Comparison of ENCODE assay signal across 29 mouse cellular contexts in the genomic region with DNA sequence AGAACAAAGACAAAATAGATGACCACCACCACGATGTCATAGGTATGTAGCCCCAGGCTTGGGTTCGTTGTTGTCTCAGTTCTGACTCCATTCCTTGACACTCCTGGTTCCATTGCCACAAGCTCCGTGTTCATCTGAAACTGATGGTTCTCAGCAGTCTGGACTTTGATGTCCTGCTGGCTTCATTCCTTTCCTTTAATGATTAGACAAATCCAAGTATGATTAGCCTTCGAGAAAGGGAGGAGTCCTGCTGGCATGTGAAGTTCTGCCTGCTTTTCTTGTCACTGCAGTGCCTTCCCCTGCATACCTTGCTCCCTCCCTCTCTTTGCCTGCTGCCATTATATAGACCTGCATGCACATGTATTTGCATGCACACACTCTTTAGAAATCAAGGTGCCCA. TPM values are rescaled to one million over a fixed set of nuclear protein-coding genes. Genes with fewer than 3 reads are reported as not detected.
A peak's percentile ranks its signal among the peaks of the same experiment; 100 is the strongest.
DNase-seq lines count a peak whose midpoint lies in the region; ATAC-seq and TF ChIP-seq lines count a peak whose summit lies in the region.
"Had no signal": no experiment of that assay in that cellular context is flagged by ENCODE, and none has a peak within 500 bp of the region (broad histone marks: within the 10 kb centered on the region; RNA-seq: fewer than 3 reads in every experiment).

No protein-coding gene starts in this region.

- H3K27me3 ChIP-seq in Patski = no peaks in the 10 kb centered on the region
- H3K27me3 ChIP-seq in intestine, postnatal 0 days (replicated peaks; ENCODE audit: control insufficient read depth, insufficient read depth, low read length) = no peaks in the 10 kb centered on the region
- H3K27me3 ChIP-seq in kidney, embryonic 15.5 days = no peaks in the 10 kb centered on the region
- no peaks in the 10 kb centered on the region for H3K27me3 ChIP-seq in forebrain, embryonic 11.5 days (ENCODE audit: control insufficient read depth, insufficient read depth, low read length)
- no peaks in the 10 kb centered on the region for H3K27me3 ChIP-seq in midbrain, embryonic 13.5 days
- H3K27me3 ChIP-seq: CH12.LX; forebrain, embryonic 13.5 days; heart, embryonic 13.5 days; megakaryocyte, embryonic 14.5 days; midbrain, embryonic 15.5 days; neural tube, embryonic 15.5 days had no signal

- H3K4me2 ChIP-seq in intestine, postnatal 0 days (replicated peaks; ENCODE audit: low read depth) = peak overlapping the region; percentile 44
- H3K4me2 ChIP-seq in kidney, embryonic 15.5 days = no peak overlapping the region
- H3K4me2 ChIP-seq in forebrain, embryonic 11.5 days (ENCODE audit: low read depth, low read length, severe bottlenecking) = no peak overlapping the region
- H3K4me2 ChIP-seq in midbrain, embryonic 13.5 days (replicated peaks) = no peak overlapping the region
- H3K4me2 ChIP-seq: forebrain, embryonic 13.5 days; heart, embryonic 13.5 days; hindbrain, embryonic 14.5 days; liver, embryonic 11.5 days; midbrain, embryonic 15.5 days; neural tube, embryonic 15.5 days had no signal

- H3K36me3 ChIP-seq in intestine, postnatal 0 days (ENCODE audit: control insufficient read depth, insufficient read depth) = no peaks in the 10 kb centered on the region
- H3K36me3 ChIP-seq in kidney, embryonic 15.5 days = no peaks in the 10 kb centered on the region
- H3K36me3 ChIP-seq in forebrain, embryonic 11.5 days (ENCODE audit: control insufficient read depth, insufficient read depth, low read length) = no peaks in the 10 kb centered on the region
- no peaks in the 10 kb centered on the region for H3K36me3 ChIP-seq in midbrain, embryonic 13.5 days
- H3K36me3 ChIP-seq: embryonic facial prominence, embryonic 10.5 days; heart, embryonic 13.5 days; midbrain, embryonic 15.5 days; neural tube, embryonic 15.5 days had no signal

- WGBS in intestine, postnatal 0 days = 36% methylated on average over 4 of the region's 4 CpGs
- 63% methylated on average over 4 of the region's 4 CpGs for WGBS in kidney, embryonic 15.5 days
- WGBS in forebrain, embryonic 11.5 days = 67% methylated on average over 4 of the region's 4 CpGs
- WGBS in midbrain, embryonic 13.5 days = 75% methylated on average over 4 of the region's 4 CpGs

- H3K4me1 ChIP-seq in intestine, postnatal 0 days (replicated peaks; ENCODE audit: control insufficient read depth, insufficient read depth, low read length) = peaks cover 4% of the 10 kb centered on the region; the same call in 1 of the 2 replicates
- no peaks in the 10 kb centered on the region for H3K4me1 ChIP-seq in kidney, embryonic 15.5 days
- H3K4me1 ChIP-seq in forebrain, embryonic 11.5 days (replicated peaks; ENCODE audit: control insufficient read depth, insufficient read depth, low read length) = no peaks in the 10 kb centered on the region
- H3K4me1 ChIP-seq in midbrain, embryonic 13.5 days (replicated peaks) = no peaks in the 10 kb centered on the region
- H3K4me1 ChIP-seq: embryonic facial prominence, embryonic 10.5 days; forebrain, embryonic 13.5 days; heart, embryonic 13.5 days; midbrain, embryonic 15.5 days; neural tube, embryonic 15.5 days had no signal

- no peak overlapping the region for H3K4me3 ChIP-seq in intestine, postnatal 0 days (ENCODE audit: low read depth, low read length)
- no peak overlapping the region for H3K4me3 ChIP-seq in kidney, embryonic 15.5 days (replicated peaks)
- H3K4me3 ChIP-seq in forebrain, embryonic 11.5 days (ENCODE audit: low read depth, low read length) = no peak overlapping the region
- H3K4me3 ChIP-seq in midbrain, embryonic 13.5 days (replicated peaks) = no peak overlapping the region
- H3K4me3 ChIP-seq: embryonic facial prominence, embryonic 10.5 days; forebrain, embryonic 13.5 days; heart, embryonic 13.5 days; megakaryocyte, embryonic 14.5 days; midbrain, embryonic 15.5 days; myocyte; neural tube, embryonic 15.5 days had no signal

- no peak overlapping the region for H3K9ac ChIP-seq in intestine, postnatal 0 days (ENCODE audit: low read depth, low read length)
- H3K9ac ChIP-seq in kidney, embryonic 15.5 days = no peak overlapping the region
- H3K9ac ChIP-seq in forebrain, embryonic 11.5 days (ENCODE audit: low read length) = no peak overlapping the region
- no peak overlapping the region for H3K9ac ChIP-seq in midbrain, embryonic 13.5 days (replicated peaks)
- H3K9ac ChIP-seq: forebrain, embryonic 13.5 days; heart, embryonic 13.5 days; hindbrain, embryonic 14.5 days; midbrain, embryonic 15.5 days; neural tube, embryonic 15.5 days had no signal

- TF ChIP-seq CTCF in Patski (IDR thresholded peaks at IDR 0.05) = no peak
- TF ChIP-seq CTCF in intestine, postnatal 0 days (IDR thresholded peaks at IDR 0.05; ENCODE audit: low read depth) = no peak

- in situ Hi-C loops in Patski (cut with MboI; ENCODE audit: low pct_unique_long_range_greater_than_20kb) = loop anchor here (10.0 kb wide), 1 partner anchor 776 kb away; no protein-coding TSS in a partner anchor

- CTCF ChIA-PET in Patski (lab: Charles Lee) = interaction anchor here (4.0 kb wide), 1 partner anchor 12 kb away, joined by 26 read pairs; no protein-coding TSS in a partner anchor

- DNase-seq in Patski (ENCODE audit: low read depth, low spot score) = no peak
- peak; percentile 8 to 30 for DNase-seq in kidney, postnatal 4 days
- DNase-seq in layer of hippocampus, postnatal 25 days (ENCODE audit: extremely low spot score in 1 of 2, low spot score in 1 of 2) = no peak
- DNase-seq in Muller cell, postnatal 12 days (ENCODE audit: inconsistent ontology term) = no peak
- no peak for DNase-seq in forebrain, embryonic 11.5 days (ENCODE audit: low spot score)
- DNase-seq: cerebellum, adult 2 months; heart, postnatal 36 days; layer of hippocampus, postnatal 36 days; left cerebral cortex, postnatal 4 days; lung, adult 18-20 months; lung, postnatal 14 days had no signal

- POLR2A ChIA-PET in Patski (lab: Charles Lee) = no interaction called here

- peak; percentile 41 for ATAC-seq in Patski
- peak; percentile 86 for ATAC-seq in intestine, postnatal 0 days
- ATAC-seq in kidney, embryonic 15.5 days (replicated peaks; ENCODE audit: low FRiP score) = peak; percentile 76
- ATAC-seq in forebrain, embryonic 11.5 days (replicated peaks; ENCODE audit: low FRiP score) = no peak
- ATAC-seq in midbrain, embryonic 13.5 days = no peak
- ATAC-seq: forebrain, embryonic 13.5 days; midbrain, embryonic 15.5 days had no signal

- H3K9me3 ChIP-seq in intestine, postnatal 0 days (ENCODE audit: control insufficient read depth) = no peaks in the 10 kb centered on the region
- no peaks in the 10 kb centered on the region for H3K9me3 ChIP-seq in kidney, embryonic 15.5 days (replicated peaks)
- no peaks in the 10 kb centered on the region for H3K9me3 ChIP-seq in forebrain, embryonic 11.5 days (ENCODE audit: control insufficient read depth, low read length)
- H3K9me3 ChIP-seq in midbrain, embryonic 13.5 days = no peaks in the 10 kb centered on the region
- H3K9me3 ChIP-seq: embryonic facial prominence, embryonic 10.5 days; forebrain, embryonic 13.5 days; heart, embryonic 13.5 days; megakaryocyte, embryonic 14.5 days; midbrain, embryonic 15.5 days; neural tube, embryonic 15.5 days had no signal

- H3K27ac ChIP-seq in intestine, postnatal 0 days (ENCODE audit: low read depth, low read length) = peak overlapping the region; percentile 74
- no peak overlapping the region for H3K27ac ChIP-seq in kidney, embryonic 15.5 days
- no peak overlapping the region for H3K27ac ChIP-seq in forebrain, embryonic 11.5 days (ENCODE audit: low read depth, low read length)
- H3K27ac ChIP-seq in midbrain, embryonic 13.5 days = no peak overlapping the region
- H3K27ac ChIP-seq: embryonic facial prominence, embryonic 10.5 days; forebrain, embryonic 13.5 days; heart, embryonic 13.5 days; hindbrain, embryonic 14.5 days; midbrain, embryonic 15.5 days; neural tube, embryonic 15.5 days had no signal

RNA-seq across cellular contexts. Expression of a gene that starts 4.2 kb away (rescaled TPM):
- not detected for polyA plus RNA-seq in Patski (2021)
- 10.2 and 12.0 TPM in 2 replicates for polyA plus RNA-seq in intestine, postnatal 0 days (2015; fragmentation: Nextera tagmentation; extraction: Ambion mirVana)
- 1.5 and 3.0 TPM in 2 replicates for polyA plus RNA-seq in kidney, embryonic 15.5 days (2015; fragmentation: Nextera tagmentation; extraction: Ambion mirVana)
- not detected for total RNA-seq in layer of hippocampus, postnatal 25 days (2021)
- polyA plus RNA-seq in forebrain, embryonic 11.5 days (2014; fragmentation: Nextera tagmentation; extraction: Ambion mirVana) = not detected in 2 replicates
- not detected in 2 replicates for polyA plus RNA-seq in midbrain, embryonic 13.5 days (2015; fragmentation: Nextera tagmentation; extraction: Ambion mirVana)
- total RNA-seq: adrenal gland, adult 18-20 months; gastrocnemius, adult 8-10 months; granulocyte monocyte progenitor cell, adult 5-6 weeks; heart, postnatal 36 days; layer of hippocampus, postnatal 36 days; left cerebral cortex, postnatal 4 days; MEL had no signal
- polyA plus RNA-seq: cerebellum, adult 2 months; embryonic facial prominence, embryonic 10.5 days; forebrain, embryonic 13.5 days; frontal cortex, adult 2 months; hindbrain, embryonic 14.5 days; liver, embryonic 11.5 days; midbrain, embryonic 15.5 days; myocyte; neural tube, embryonic 15.5 days had no signal

RNA-seq across cellular contexts. Expression of a gene that starts 20.6 kb away (rescaled TPM):
- polyA plus RNA-seq in Patski (2021) = not detected
- not detected in 2 replicates for polyA plus RNA-seq in intestine, postnatal 0 days (2015; fragmentation: Nextera tagmentation; extraction: Ambion mirVana)
- not detected in 2 replicates for polyA plus RNA-seq in kidney, embryonic 15.5 days (2015; fragmentation: Nextera tagmentation; extraction: Ambion mirVana)
- total RNA-seq in layer of hippocampus, postnatal 25 days (2021) = not detected
- polyA plus RNA-seq in forebrain, embryonic 11.5 days (2014; fragmentation: Nextera tagmentation; extraction: Ambion mirVana) = not detected in 2 replicates
- polyA plus RNA-seq in midbrain, embryonic 13.5 days (2015; fragmentation: Nextera tagmentation; extraction: Ambion mirVana) = not detected in 2 replicates
- total RNA-seq: adrenal gland, adult 18-20 months; CH12.LX; gastrocnemius, adult 8-10 months; granulocyte monocyte progenitor cell, adult 5-6 weeks; heart, postnatal 36 days; layer of hippocampus, postnatal 36 days; MEL had no signal
- polyA plus RNA-seq: cerebellum, adult 2 months; embryonic facial prominence, embryonic 10.5 days; forebrain, embryonic 13.5 days; frontal cortex, adult 2 months; heart, embryonic 13.5 days; hindbrain, embryonic 14.5 days; liver, embryonic 11.5 days; midbrain, embryonic 15.5 days; myocyte; neural tube, embryonic 15.5 days had no signal

Comparison
In these comparisons a context has a peak if more than half of its experiments do, and no peak if none do; other contexts are left out.
1. ATAC-seq: peak in Patski (single experiment), intestine, postnatal 0 days (single experiment) and kidney, embryonic 15.5 days (single experiment); none in forebrain, embryonic 11.5 days (single experiment) and midbrain, embryonic 13.5 days (single experiment).
2. DNase-seq: peak in kidney, postnatal 4 days (2 of 2); none in Patski (single experiment), layer of hippocampus, postnatal 25 days (0 of 2), Muller cell, postnatal 12 days (single experiment) and forebrain, embryonic 11.5 days (single experiment).